Mouse (Mus musculus) testis, adult 2 months (tissue): ENCODE data around the gene Supt20. TPM values are rescaled to one million over a fixed set of nuclear protein-coding genes. Genes with fewer than 3 reads are reported as not detected.

ENCODE experiments used
- H3K27ac ChIP-seq: fragments of 200-500 bp; 2 replicates; pipeline ENCODE4 v1.5.1; 2012; ENCODE audit warnings: low read depth, low read length; ENCODE audit not compliant: control insufficient read depth, insufficient read depth
- H3K27me3 ChIP-seq: fragments of 200-500 bp; 2 replicates; pipeline ENCODE4 v1.6.1; 2012; ENCODE audit warnings: mild to moderate bottlenecking, low read length, moderate library complexity; ENCODE audit not compliant: control insufficient read depth, insufficient read depth
- H3K36me3 ChIP-seq: fragments of 200-500 bp; 2 replicates; pipeline ENCODE4 v1.6.1; 2012; ENCODE audit warnings: mild to moderate bottlenecking, low read length; ENCODE audit not compliant: control insufficient read depth, insufficient read depth
- H3K4me1 ChIP-seq: fragments of 200-500 bp; 2 replicates; pipeline ENCODE4 v1.6.1; 2012; ENCODE audit warnings: low read length; ENCODE audit not compliant: control insufficient read depth, insufficient read depth
- H3K4me3 ChIP-seq: fragments of 200-500 bp; 2 replicates; pipeline ENCODE4 v1.5.1; 2012; ENCODE audit warnings: low read depth, mild to moderate bottlenecking, low read length, moderate library complexity, mixed read lengths; ENCODE audit not compliant: control insufficient read depth
- CTCF ChIP-seq: fragments of 200-500 bp; IDR thresholded peaks from 2 replicates; pipeline ENCODE4 v1.5.1; 2012; ENCODE audit warnings: low read depth, mild to moderate bottlenecking, inconsistent platforms, low read length, moderate library complexity; ENCODE audit not compliant: control insufficient read depth, insufficient read depth, insufficient replicate concordance
- POLR2A ChIP-seq: fragments of 200-500 bp; IDR thresholded peaks from 2 replicates; pipeline ENCODE4 v1.6.1; 2012; ENCODE audit warnings: low read depth, mild to moderate bottlenecking, inconsistent platforms, low read length, moderate library complexity; ENCODE audit not compliant: control insufficient read depth
- polyA plus RNA-seq: library from polyadenylated mRNA; depleted of rRNA; stranded (reverse); fragments of >200 nt; gene quantifications from 2 replicates; pipeline ENCODE4 v1.2.3, GENCODE M21; 2012

Gene Supt20
- polyA plus RNA-seq, 1 experiment: 286 TPM

DNA sequence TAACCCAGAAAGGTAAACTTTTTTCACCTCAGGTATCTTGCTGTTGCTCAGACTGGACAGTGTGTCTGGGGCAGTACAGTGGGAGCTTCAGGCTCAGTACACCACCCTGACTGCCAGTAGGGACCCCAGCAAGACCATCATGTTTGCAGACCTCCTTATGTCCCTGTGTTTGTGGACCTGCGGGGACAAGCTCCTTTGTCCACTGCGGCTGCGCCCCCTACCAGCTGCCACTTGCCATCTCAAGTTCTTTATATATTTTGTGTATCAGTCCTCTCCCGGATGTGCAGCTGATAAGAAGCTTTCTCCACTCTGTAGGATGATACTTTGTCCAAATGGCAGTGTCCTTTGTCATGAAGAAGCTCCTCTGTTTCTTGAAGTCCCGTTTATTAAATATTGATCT, 30.2 kb upstream of the Supt20 start:
- no peaks in the 10 kb centered on the region for H3K4me1 ChIP-seq
- TF ChIP-seq CTCF (no peak), POLR2A (no peak)
- H3K27me3 ChIP-seq: no peaks in the 10 kb centered on the region
- no peak overlapping the region for H3K27ac ChIP-seq
- H3K4me3 ChIP-seq: no peak overlapping the region
- H3K36me3 ChIP-seq: no peaks in the 10 kb centered on the region

- no peaks in the 10 kb centered on the region for H3K27me3 ChIP-seq
- TF ChIP-seq CTCF (no peak), POLR2A (no peak)
- H3K4me1 ChIP-seq: no peaks in the 10 kb centered on the region
- H3K27ac ChIP-seq: no peak overlapping the region
- no peak overlapping the region for H3K4me3 ChIP-seq
- H3K36me3 ChIP-seq: no peaks in the 10 kb centered on the region
Measured at GRCm38 (mm10) chr3:54668141-54668540, 24.5 kb upstream of the Supt20 start.

DNA sequence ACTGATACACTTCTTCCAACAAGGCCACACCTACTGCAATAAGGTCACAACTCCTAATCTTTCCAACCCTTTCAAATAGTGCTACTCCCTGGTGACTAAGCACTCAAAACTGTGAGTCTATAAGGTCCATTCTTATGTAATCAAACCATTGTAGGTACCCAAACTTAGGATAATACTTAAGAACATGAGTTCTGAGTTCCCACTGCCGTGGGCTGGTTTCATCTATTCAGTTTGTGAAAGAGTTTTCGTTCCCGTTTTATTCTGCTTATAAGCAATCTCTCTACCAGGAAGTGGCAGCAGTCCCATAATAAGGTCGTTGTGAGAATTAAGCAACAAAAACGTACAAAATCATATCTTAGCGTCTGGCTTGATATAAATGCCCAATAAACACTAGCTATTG, 23.9 kb upstream of the Supt20 start:
- Histone ChIP-seq H3K4me3 (no peak overlapping the region), H3K27me3 (no peaks in the 10 kb centered on the region), H3K36me3 (no peaks in the 10 kb centered on the region), H3K4me1 (no peaks in the 10 kb centered on the region), H3K27ac (no peak overlapping the region)
- TF ChIP-seq POLR2A (no peak), CTCF (no peak)

DNA sequence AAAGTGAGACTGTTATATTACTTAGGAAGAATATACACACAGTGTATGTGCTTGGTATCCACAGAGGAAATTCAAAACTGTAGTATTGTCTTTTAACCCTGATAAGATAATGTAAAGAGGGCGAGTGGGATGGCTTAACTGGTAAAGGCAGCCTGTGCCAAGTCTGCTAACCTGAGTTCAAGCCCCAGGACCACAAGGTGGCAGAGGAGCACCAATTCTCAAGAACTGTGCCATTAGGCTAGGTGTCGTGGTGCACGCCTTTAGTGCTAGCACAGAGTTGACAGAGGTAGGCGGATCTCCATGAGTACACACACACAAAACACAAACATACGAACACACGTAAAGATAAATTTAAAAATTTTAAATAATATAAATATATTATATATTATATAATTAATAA, 23.0 kb upstream of the Supt20 start:
- Histone ChIP-seq H3K4me3 (no peak overlapping the region), H3K27me3 (no peaks in the 10 kb centered on the region), H3K4me1 (no peaks in the 10 kb centered on the region), H3K36me3 (no peaks in the 10 kb centered on the region), H3K27ac (no peak overlapping the region)
- TF ChIP-seq CTCF: no peak
- TF ChIP-seq POLR2A: no peak

DNA sequence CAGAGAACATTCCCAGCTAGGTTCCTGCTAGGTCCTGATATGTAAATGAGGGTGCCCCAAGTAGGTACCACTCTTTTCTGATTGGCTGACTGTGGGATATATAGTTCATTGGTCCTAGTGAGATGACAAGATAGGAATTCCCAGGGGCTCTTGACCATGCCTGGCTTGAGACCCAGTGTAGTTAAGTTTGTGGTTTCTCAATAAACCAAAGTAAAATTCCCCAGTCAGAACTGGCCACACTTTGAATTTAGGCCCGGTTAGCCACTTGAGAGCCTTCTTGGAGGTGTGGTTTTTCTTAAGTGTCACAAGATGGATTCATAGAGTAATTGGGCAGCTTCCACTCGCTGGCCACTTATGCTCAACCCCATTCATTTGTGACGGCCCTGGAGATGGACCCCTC, 20.5 kb upstream of the Supt20 start:
- no peak overlapping the region for H3K4me3 ChIP-seq
- no peaks in the 10 kb centered on the region for H3K27me3 ChIP-seq
- TF ChIP-seq CTCF (no peak), POLR2A (no peak)
- H3K27ac ChIP-seq: no peak overlapping the region
- no peaks in the 10 kb centered on the region for H3K4me1 ChIP-seq
- no peaks in the 10 kb centered on the region for H3K36me3 ChIP-seq

- TF ChIP-seq CTCF (no peak), POLR2A (no peak)
- Histone ChIP-seq H3K4me1 (no peaks in the 10 kb centered on the region), H3K36me3 (no peaks in the 10 kb centered on the region), H3K4me3 (no peak overlapping the region), H3K27me3 (no peaks in the 10 kb centered on the region), H3K27ac (no peak overlapping the region)
Measured at GRCm38 (mm10) chr3:54672557-54673529, 19.8 kb upstream of the Supt20 start.

GRCm38 (mm10) chr3:54676818-54677217, 15.8 kb upstream of the Supt20 start:
- no peak overlapping the region for H3K4me3 ChIP-seq
- no peak for TF ChIP-seq CTCF
- TF ChIP-seq POLR2A: no peak
- H3K27me3 ChIP-seq: no peaks in the 10 kb centered on the region
- no peaks in the 10 kb centered on the region for H3K36me3 ChIP-seq
- H3K4me1 ChIP-seq: no peaks in the 10 kb centered on the region
- no peak overlapping the region for H3K27ac ChIP-seq
